8 mouse cellular contexts compared by ENCODE assay signal in genomic region chr5:144963817-144964261, GRCm38 (mm10). TPM values are rescaled to one million over a fixed set of nuclear protein-coding genes. Genes with fewer than 3 reads are reported as not detected.
DNase-seq lines count a peak whose midpoint lies in the region; ATAC-seq lines count a peak whose summit lies in the region.

No protein-coding gene starts in this region.

- H3K4me2 ChIP-seq in limb, embryonic 13.5 days (replicated peaks) = peak overlapping the region; percentile 73
- H3K4me2 ChIP-seq in midbrain, embryonic 14.5 days (ENCODE audit: low read length) = peak overlapping the region; percentile 71

- no peak for ATAC-seq in limb, embryonic 13.5 days (ENCODE audit: low FRiP score, low read depth)
- ATAC-seq in midbrain, embryonic 14.5 days (ENCODE audit: low FRiP score, low TSS enrichment) = no peak

- peaks cover 18% of the 10 kb centered on the region for H3K27me3 ChIP-seq in embryonic facial prominence, embryonic 10.5 days (replicated peaks; ENCODE audit: low read depth, poor library complexity, severe bottlenecking)
- no peaks in the 10 kb centered on the region for H3K27me3 ChIP-seq in limb, embryonic 13.5 days
- no peaks in the 10 kb centered on the region for H3K27me3 ChIP-seq in midbrain, embryonic 14.5 days (ENCODE audit: control insufficient read depth, insufficient read depth, low read length)

- no peaks in the 10 kb centered on the region for H3K36me3 ChIP-seq in embryonic facial prominence, embryonic 10.5 days (replicated peaks)
- H3K36me3 ChIP-seq in limb, embryonic 13.5 days = no peaks in the 10 kb centered on the region
- no peaks in the 10 kb centered on the region for H3K36me3 ChIP-seq in midbrain, embryonic 14.5 days (ENCODE audit: control insufficient read depth, insufficient read depth, low read length)

- peak overlapping the region; percentile 86 for H3K4me3 ChIP-seq in embryonic facial prominence, embryonic 10.5 days
- peak overlapping the region; percentile 87 for H3K4me3 ChIP-seq in limb, embryonic 13.5 days
- peak overlapping the region; percentile 91 for H3K4me3 ChIP-seq in midbrain, embryonic 14.5 days (replicated peaks; ENCODE audit: low read depth, low read length)

- WGBS in embryonic facial prominence, embryonic 10.5 days = 6% methylated on average over 13 of the region's 13 CpGs
- WGBS in limb, embryonic 13.5 days = 4% methylated on average over 13 of the region's 13 CpGs
- 7% methylated on average over 13 of the region's 13 CpGs for WGBS in midbrain, embryonic 14.5 days

- H3K27ac ChIP-seq in embryonic facial prominence, embryonic 10.5 days (replicated peaks) = peak overlapping the region; percentile 41
- H3K27ac ChIP-seq in limb, embryonic 13.5 days = peak overlapping the region; percentile 87
- peak overlapping the region; percentile 14 for H3K27ac ChIP-seq in midbrain, embryonic 14.5 days (replicated peaks; ENCODE audit: low read depth, low read length)

- H3K9me3 ChIP-seq in embryonic facial prominence, embryonic 10.5 days = no peaks in the 10 kb centered on the region
- H3K9me3 ChIP-seq in limb, embryonic 13.5 days = no peaks in the 10 kb centered on the region
- H3K9me3 ChIP-seq in midbrain, embryonic 14.5 days (ENCODE audit: control insufficient read depth, low read length) = no peaks in the 10 kb centered on the region

- H3K4me1 ChIP-seq in embryonic facial prominence, embryonic 10.5 days = peaks cover 38% of the 10 kb centered on the region
- peaks cover 63% of the 10 kb centered on the region for H3K4me1 ChIP-seq in limb, embryonic 13.5 days
- H3K4me1 ChIP-seq in midbrain, embryonic 14.5 days (ENCODE audit: control insufficient read depth, insufficient read depth, low read length) = peaks cover 23% of the 10 kb centered on the region

- H3K9ac ChIP-seq in limb, embryonic 13.5 days = peak overlapping the region; percentile 36
- H3K9ac ChIP-seq in midbrain, embryonic 14.5 days (replicated peaks; ENCODE audit: low read length) = peak overlapping the region; percentile 16; the same call in 1 of the 2 replicates

- DNase-seq in urinary bladder, postnatal 25 days (ENCODE audit: low spot score) = peak; percentile 59
- no peak for DNase-seq in urinary bladder, adult 2 months (ENCODE audit: low spot score)
- peak; percentile 72 for DNase-seq in embryonic facial prominence, embryonic 10.5 days (ENCODE audit: low spot score)
- peak; percentile 62 for DNase-seq in heart, adult 8-10 months (ENCODE audit: low spot score)
- peak; percentile 43 for DNase-seq in kidney, adult 11 months
- peak; percentile 62 for DNase-seq in midbrain, embryonic 14.5 days
- peak; percentile 48 to 76 for DNase-seq in spleen, postnatal 4 days (ENCODE audit: low spot score in 2 of 2)

RNA-seq across cellular contexts. Expression of gene Smurf1, which starts 1.8 kb away (rescaled TPM):
- 23.2 and 27.5 TPM in 2 replicates for polyA plus RNA-seq in urinary bladder, adult 2 months (2012; rRNA removed)
- 14.5 and 17.0 TPM in 2 replicates for polyA plus RNA-seq in embryonic facial prominence, embryonic 10.5 days (2016; fragmentation: Nextera tagmentation; extraction: Ambion mirVana)
- 10 to 100 TPM; 29.5 to 34.9 (median 30.3) TPM for total RNA-seq in heart, adult 8-10 months (2022)
- 19.5 and 19.9 TPM in 2 replicates for polyA plus RNA-seq in limb, embryonic 13.5 days (2015; fragmentation: Nextera tagmentation; extraction: Ambion mirVana)
- polyA plus RNA-seq in midbrain, embryonic 14.5 days (2014; fragmentation: Nextera tagmentation; extraction: Ambion mirVana) = 42.8 and 44.9 TPM in 2 replicates

Comparison
In these comparisons a context has a peak if more than half of its experiments do, and no peak if none do; other contexts are left out.
1. H3K27ac ChIP-seq: peak in every context shown above with its lines; median percentile 87 in limb, embryonic 13.5 days; 41 in embryonic facial prominence, embryonic 10.5 days; 14 in midbrain, embryonic 14.5 days.